Mouse (Mus musculus): Measurements from ENCODE around the gene Bcar3. TPM values are rescaled to one million over a fixed set of nuclear protein-coding genes. Genes with fewer than 3 reads are reported as not detected.

The Bcar3 gene
- total and polyA plus RNA-seq, 3 experiments: not detected

DNA sequence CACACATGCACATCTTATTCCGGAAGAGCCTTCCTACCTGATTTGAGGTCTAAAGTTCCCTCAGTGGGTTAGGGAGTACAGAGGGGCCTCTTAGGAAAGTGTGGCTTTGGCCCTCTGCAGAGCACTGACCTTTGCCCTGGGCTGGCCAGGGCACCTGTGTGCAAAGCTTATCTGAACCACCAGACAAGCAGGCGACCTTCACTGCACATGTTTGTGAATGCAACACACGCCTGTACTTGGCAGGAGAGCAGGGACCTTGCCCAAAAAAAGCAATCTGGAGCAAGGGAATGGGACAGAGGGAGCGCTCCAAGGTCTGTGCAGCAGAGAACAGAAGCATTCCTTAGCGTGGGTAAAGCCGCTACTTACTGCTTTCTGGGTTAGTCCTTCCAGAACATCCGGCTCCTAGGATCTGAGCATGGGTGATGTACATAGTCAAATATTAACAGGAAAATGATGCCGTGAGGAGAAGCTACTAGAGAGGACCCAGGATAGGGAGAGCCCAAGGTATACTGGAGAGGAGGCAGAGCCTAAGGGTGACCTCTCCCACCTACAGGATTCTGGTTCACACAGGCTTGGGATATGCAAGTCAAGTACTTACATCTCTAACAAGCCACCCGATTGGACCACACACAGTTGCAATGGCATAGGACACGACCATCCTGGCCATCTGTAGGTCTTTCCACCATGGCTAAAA is 19.1 kb downstream of the Bcar3 start:
- Histone ChIP-seq H3K27me3 (ENCODE audit: control insufficient read depth in 1 of 2, insufficient read depth in 2 of 2, low read length in 2 of 2) (no peaks in the 10 kb centered on the region), H3K36me3 (ENCODE audit: control insufficient read depth in 1 of 2, insufficient read depth in 2 of 2, low read length in 2 of 2) (no peaks in the 10 kb centered on the region), H3K27ac (ENCODE audit: control insufficient read depth, low read depth, low read length) (no peak overlapping the region), H3K9me3 (replicated peaks; ENCODE audit: insufficient read depth, low read length) (no peaks in the 10 kb centered on the region), H3K79me2 (ENCODE audit: control insufficient read depth, insufficient read depth, low read length, poor library complexity) (no peaks in the 10 kb centered on the region), H3K9ac (ENCODE audit: control insufficient read depth, low read depth, low read length, poor library complexity, severe bottlenecking) (no peak overlapping the region), H3K4me1 (ENCODE audit: control insufficient read depth in 1 of 2, insufficient read depth in 2 of 2, low read length in 2 of 2) (no peaks in the 10 kb centered on the region), H3K4me3 (ENCODE audit: control insufficient read depth in 1 of 2, insufficient read depth in 1 of 2, low read depth in 2 of 2, low read length in 2 of 2) (no peak overlapping the region)
- no peak for DNase-seq (ENCODE audit: low read depth, low spot score)
- no peak for TF ChIP-seq MAFK (IDR thresholded peaks at IDR 0.05; ENCODE audit: borderline replicate concordance, low read depth, low read length)
- TF ChIP-seq USF1 (IDR thresholded peaks at IDR 0.05; ENCODE audit: low read depth, low read length): no peak
- TF ChIP-seq ELF1 (IDR thresholded peaks at IDR 0.05; ENCODE audit: low read depth, low read length): no peak
- TF ChIP-seq POLR2A (IDR thresholded peaks at IDR 0.05; ENCODE audit: control insufficient read depth in 1 of 2, insufficient read depth in 1 of 2, low read depth in 1 of 2, low read length in 2 of 2, poor library complexity in 1 of 2): no peak
- no peak for TF ChIP-seq SMC3 (IDR thresholded peaks at IDR 0.05; ENCODE audit: low read depth, low read length)
- TF ChIP-seq TCF12 (IDR thresholded peaks at IDR 0.05; ENCODE audit: low read depth, low read length): no peak
- TF ChIP-seq EP300 (IDR thresholded peaks at IDR 0.05; ENCODE audit: low read depth in 1 of 2, low read length in 2 of 2): no peak
- no peak for TF ChIP-seq GABPA (IDR thresholded peaks at IDR 0.05; ENCODE audit: low read depth, low read length)
- TF ChIP-seq ZC3H11A (IDR thresholded peaks at IDR 0.05; ENCODE audit: low read depth, low read length): no peak
- no peak for TF ChIP-seq CHD1 (IDR thresholded peaks at IDR 0.05; ENCODE audit: low read depth, low read length)
- no peak for TF ChIP-seq SIN3A (IDR thresholded peaks at IDR 0.05; ENCODE audit: low read length)
- no peak for TF ChIP-seq CTCF (IDR thresholded peaks at IDR 0.05 in 2 of 3, conservative IDR thresholded peaks at IDR 0.05 in 1 of 3; ENCODE audit: control insufficient read depth in 1 of 3, insufficient read depth in 1 of 3, low read depth in 2 of 3, low read length in 3 of 3, poor library complexity in 1 of 3, severe bottlenecking in 1 of 3)
- TF ChIP-seq GATA1 (IDR thresholded peaks at IDR 0.05; ENCODE audit: low read depth, low read length): no peak
- no peak for TF ChIP-seq E2F4 (IDR thresholded peaks at IDR 0.05; ENCODE audit: borderline replicate concordance, low read depth, low read length)
- no peak for TF ChIP-seq NRF1 (IDR thresholded peaks at IDR 0.05; ENCODE audit: insufficient read depth, low read depth, low read length, poor library complexity, severe bottlenecking)
- TF ChIP-seq JUND (IDR thresholded peaks at IDR 0.05; ENCODE audit: low read depth, low read length): no peak
- no peak for TF ChIP-seq USF2 (IDR thresholded peaks at IDR 0.05; ENCODE audit: borderline replicate concordance in 1 of 2, insufficient read depth in 1 of 2, low read depth in 1 of 2, low read length in 2 of 2)

DNA sequence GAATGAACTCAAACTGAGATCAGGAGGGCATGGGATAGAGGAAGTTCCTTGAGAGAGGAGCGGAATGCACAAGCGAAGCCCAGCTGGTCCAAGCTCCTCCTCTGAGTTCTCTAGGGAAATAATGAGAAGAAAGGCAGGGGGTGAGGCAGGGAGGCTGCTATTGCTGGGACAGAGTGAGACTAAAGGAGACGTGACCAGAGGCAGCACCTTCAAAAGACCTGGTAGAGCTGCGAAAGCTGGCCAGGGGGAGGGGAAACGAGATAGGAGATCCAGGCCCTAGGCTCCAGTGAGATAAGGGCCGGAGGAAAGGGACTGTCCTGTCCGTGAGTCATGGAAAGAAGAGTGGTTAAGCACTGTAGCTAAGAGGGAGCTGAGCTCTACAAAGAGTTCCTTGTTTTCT is 20.0 kb downstream of the Bcar3 start:
- Histone ChIP-seq H3K4me3 (ENCODE audit: control insufficient read depth in 1 of 2, insufficient read depth in 1 of 2, low read depth in 2 of 2, low read length in 2 of 2) (no peak overlapping the region), H3K4me1 (ENCODE audit: control insufficient read depth in 1 of 2, insufficient read depth in 2 of 2, low read length in 2 of 2) (no peaks in the 10 kb centered on the region), H3K36me3 (ENCODE audit: control insufficient read depth in 1 of 2, insufficient read depth in 2 of 2, low read length in 2 of 2) (no peaks in the 10 kb centered on the region), H3K27me3 (ENCODE audit: control insufficient read depth in 1 of 2, insufficient read depth in 2 of 2, low read length in 2 of 2) (no peaks in the 10 kb centered on the region), H3K9me3 (replicated peaks; ENCODE audit: insufficient read depth, low read length) (no peaks in the 10 kb centered on the region), H3K27ac (ENCODE audit: control insufficient read depth, low read depth, low read length) (no peak overlapping the region), H3K9ac (ENCODE audit: control insufficient read depth, low read depth, low read length, poor library complexity, severe bottlenecking) (no peak overlapping the region), H3K79me2 (ENCODE audit: control insufficient read depth, insufficient read depth, low read length, poor library complexity) (no peaks in the 10 kb centered on the region)
- TF ChIP-seq POLR2A (IDR thresholded peaks at IDR 0.05; ENCODE audit: control insufficient read depth in 1 of 2, insufficient read depth in 1 of 2, low read depth in 1 of 2, low read length in 2 of 2, poor library complexity in 1 of 2): no peak
- no peak for TF ChIP-seq NELFE (IDR thresholded peaks at IDR 0.05; ENCODE audit: low read depth, low read length)
- TF ChIP-seq E2F4 (IDR thresholded peaks at IDR 0.05; ENCODE audit: borderline replicate concordance, low read depth, low read length): no peak
- no peak for TF ChIP-seq CHD2 (IDR thresholded peaks at IDR 0.05; ENCODE audit: low read length)
- DNase-seq (ENCODE audit: low read depth, low spot score): no peak

Data from MEL (cell line).